30 mouse cellular contexts compared by ENCODE assay signal in genomic region chr3:63563057-63563456, GRCm38 (mm10).
DNase-seq lines count a peak whose midpoint lies in the region; ATAC-seq and TF ChIP-seq lines count a peak whose summit lies in the region.
"Had no signal": no experiment of that assay in that cellular context is flagged by ENCODE, and none has a peak within 500 bp of the region (broad histone marks: within the 10 kb centered on the region; RNA-seq: fewer than 3 reads in every experiment).

No protein-coding gene starts in this region.

- H3K9ac ChIP-seq in intestine, embryonic 14.5 days (ENCODE audit: low read length), result no peak overlapping the region
- no peak overlapping the region for H3K9ac ChIP-seq in intestine, postnatal 0 days (ENCODE audit: low read depth, low read length)
- no peak overlapping the region for H3K9ac ChIP-seq in midbrain, embryonic 11.5 days (ENCODE audit: low read length)
- no peak overlapping the region for H3K9ac ChIP-seq in midbrain, postnatal 0 days (replicated peaks; ENCODE audit: low read length, poor library complexity, severe bottlenecking)
- H3K9ac ChIP-seq: embryonic facial prominence, embryonic 12.5 days; embryonic facial prominence, embryonic 15.5 days; forebrain, embryonic 12.5 days; forebrain, embryonic 15.5 days; heart, embryonic 12.5 days; heart, embryonic 15.5 days; hindbrain, embryonic 13.5 days had no signal

- no peak overlapping the region for H3K27ac ChIP-seq in intestine, embryonic 14.5 days (ENCODE audit: low read depth)
- no peak overlapping the region for H3K27ac ChIP-seq in intestine, postnatal 0 days (ENCODE audit: low read depth, low read length)
- H3K27ac ChIP-seq in midbrain, embryonic 11.5 days (ENCODE audit: low read depth, low read length), result no peak overlapping the region
- H3K27ac ChIP-seq in midbrain, postnatal 0 days (ENCODE audit: low read depth, low read length), result no peak overlapping the region
- H3K27ac ChIP-seq in embryonic fibroblast, embryonic 13.5 days (ENCODE audit: insufficient read depth, low read length), result peak overlapping the region; percentile 97
- H3K27ac ChIP-seq: embryonic facial prominence, embryonic 12.5 days; embryonic facial prominence, embryonic 15.5 days; forebrain, embryonic 12.5 days; forebrain, embryonic 15.5 days; heart, embryonic 15.5 days; hindbrain, embryonic 10.5 days; hindbrain, embryonic 13.5 days had no signal

- intact Hi-C loops in left cerebral cortex, postnatal 4 days (cut with DNase I), result no loop called here

- no peaks in the 10 kb centered on the region for H3K4me1 ChIP-seq in intestine, embryonic 14.5 days (replicated peaks; ENCODE audit: control insufficient read depth, insufficient read depth, low read length)
- H3K4me1 ChIP-seq in intestine, postnatal 0 days (replicated peaks; ENCODE audit: control insufficient read depth, insufficient read depth, low read length), result no peaks in the 10 kb centered on the region
- H3K4me1 ChIP-seq in midbrain, embryonic 11.5 days (ENCODE audit: control insufficient read depth, insufficient read depth, low read length), result 0 out of 2 replicates have a peak, but pooled peaks cover 2% of the 10 kb centered on the region
- H3K4me1 ChIP-seq in midbrain, postnatal 0 days (ENCODE audit: insufficient read depth, low read length), result no peaks in the 10 kb centered on the region
- peaks cover 9% of the 10 kb centered on the region; the same call in 1 of the 2 replicates for H3K4me1 ChIP-seq in embryonic fibroblast, embryonic 13.5 days (ENCODE audit: control insufficient read depth, insufficient read depth, low read length)
- H3K4me1 ChIP-seq: embryonic facial prominence, embryonic 15.5 days; forebrain, embryonic 15.5 days; heart, embryonic 12.5 days; heart, embryonic 15.5 days; hindbrain, embryonic 10.5 days; hindbrain, embryonic 13.5 days had no signal

- H3K4me2 ChIP-seq in intestine, embryonic 14.5 days (ENCODE audit: low read length), result no peak overlapping the region
- H3K4me2 ChIP-seq in intestine, postnatal 0 days (replicated peaks; ENCODE audit: low read depth), result no peak overlapping the region
- H3K4me2 ChIP-seq in midbrain, embryonic 11.5 days, result no peak overlapping the region
- no peak overlapping the region for H3K4me2 ChIP-seq in midbrain, postnatal 0 days (ENCODE audit: low read depth, low read length, poor library complexity, severe bottlenecking)
- H3K4me2 ChIP-seq: embryonic facial prominence, embryonic 12.5 days; embryonic facial prominence, embryonic 15.5 days; forebrain, embryonic 12.5 days; forebrain, embryonic 15.5 days; heart, embryonic 12.5 days; heart, embryonic 15.5 days; hindbrain, embryonic 13.5 days had no signal

- 75% methylated on average over 1 of the region's 1 CpGs for WGBS in intestine, embryonic 14.5 days
- WGBS in intestine, postnatal 0 days, result 68% methylated on average over 1 of the region's 1 CpGs
- 78% methylated on average over 1 of the region's 1 CpGs for WGBS in midbrain, embryonic 11.5 days
- whole genome bisulfite sequencing in midbrain, postnatal 0 days, result 92% methylated on average over 1 of the region's 1 CpGs

- no peak overlapping the region for H3K4me3 ChIP-seq in intestine, embryonic 14.5 days (ENCODE audit: low read depth, low read length)
- H3K4me3 ChIP-seq in intestine, postnatal 0 days (ENCODE audit: low read depth, low read length), result no peak overlapping the region
- no peak overlapping the region for H3K4me3 ChIP-seq in midbrain, embryonic 11.5 days (ENCODE audit: low read depth, low read length)
- no peak overlapping the region for H3K4me3 ChIP-seq in midbrain, postnatal 0 days (ENCODE audit: low read depth, low read length)
- H3K4me3 ChIP-seq in embryonic fibroblast, embryonic 13.5 days (ENCODE audit: insufficient read depth, low read length), result no peak overlapping the region
- H3K4me3 ChIP-seq: embryonic facial prominence, embryonic 12.5 days; embryonic facial prominence, embryonic 15.5 days; erythroblast, embryonic 14.5 days; forebrain, embryonic 12.5 days; forebrain, embryonic 15.5 days; heart, embryonic 12.5 days; heart, embryonic 15.5 days; hindbrain, embryonic 10.5 days; hindbrain, embryonic 13.5 days had no signal

- no peaks in the 10 kb centered on the region for H3K36me3 ChIP-seq in intestine, embryonic 14.5 days (ENCODE audit: control insufficient read depth, insufficient read depth, low read length)
- no peaks in the 10 kb centered on the region for H3K36me3 ChIP-seq in intestine, postnatal 0 days (ENCODE audit: control insufficient read depth, insufficient read depth)
- H3K36me3 ChIP-seq in midbrain, embryonic 11.5 days (ENCODE audit: control insufficient read depth, insufficient read depth, low read length), result no peaks in the 10 kb centered on the region
- H3K36me3 ChIP-seq in midbrain, postnatal 0 days (ENCODE audit: insufficient read depth, low read length), result no peaks in the 10 kb centered on the region
- H3K36me3 ChIP-seq: embryonic facial prominence, embryonic 12.5 days; embryonic facial prominence, embryonic 15.5 days; forebrain, embryonic 12.5 days; forebrain, embryonic 15.5 days; G1E; heart, embryonic 12.5 days; heart, embryonic 15.5 days; hindbrain, embryonic 10.5 days; hindbrain, embryonic 13.5 days had no signal

- H3K9me3 ChIP-seq in intestine, embryonic 14.5 days (ENCODE audit: control insufficient read depth, low read length), result no peaks in the 10 kb centered on the region
- no peaks in the 10 kb centered on the region for H3K9me3 ChIP-seq in intestine, postnatal 0 days (ENCODE audit: control insufficient read depth)
- no peaks in the 10 kb centered on the region for H3K9me3 ChIP-seq in midbrain, embryonic 11.5 days (ENCODE audit: control insufficient read depth, low read length)
- H3K9me3 ChIP-seq in midbrain, postnatal 0 days (ENCODE audit: low read length), result no peaks in the 10 kb centered on the region
- H3K9me3 ChIP-seq: embryonic facial prominence, embryonic 12.5 days; embryonic facial prominence, embryonic 15.5 days; forebrain, embryonic 12.5 days; forebrain, embryonic 15.5 days; G1E; heart, embryonic 15.5 days; hindbrain, embryonic 10.5 days; hindbrain, embryonic 13.5 days had no signal

- no peaks in the 10 kb centered on the region for H3K27me3 ChIP-seq in intestine, embryonic 14.5 days (replicated peaks; ENCODE audit: control insufficient read depth, insufficient read depth, low read length)
- no peaks in the 10 kb centered on the region for H3K27me3 ChIP-seq in intestine, postnatal 0 days (replicated peaks; ENCODE audit: control insufficient read depth, insufficient read depth, low read length)
- H3K27me3 ChIP-seq in midbrain, embryonic 11.5 days (ENCODE audit: control insufficient read depth, insufficient read depth, low read length), result no peaks in the 10 kb centered on the region
- H3K27me3 ChIP-seq in midbrain, postnatal 0 days (ENCODE audit: insufficient read depth, low read length), result no peaks in the 10 kb centered on the region
- H3K27me3 ChIP-seq: CH12.LX; embryonic facial prominence, embryonic 12.5 days; embryonic facial prominence, embryonic 15.5 days; forebrain, embryonic 12.5 days; forebrain, embryonic 15.5 days; heart, embryonic 12.5 days; heart, embryonic 15.5 days; hindbrain, embryonic 13.5 days had no signal

- no peak for TF ChIP-seq CTCF in intestine, postnatal 0 days (IDR thresholded peaks at IDR 0.05; ENCODE audit: low read depth)
- TF ChIP-seq CTCF in midbrain, postnatal 0 days (IDR thresholded peaks at IDR 0.05), result no peak
- TF ChIP-seq CTCF in embryonic fibroblast, embryonic 13.5 days (IDR thresholded peaks at IDR 0.05; ENCODE audit: borderline replicate concordance, insufficient read depth, low read length), result no peak

- ATAC-seq in intestine, embryonic 14.5 days (replicated peaks; ENCODE audit: low FRiP score, low TSS enrichment, low read depth), result 0 out of 2 replicates have a peak, but pooled peaks have one; percentile 40
- no peak for ATAC-seq in intestine, postnatal 0 days
- 0 out of 2 replicates have a peak, but pooled peaks have one; percentile 40 for ATAC-seq in midbrain, embryonic 11.5 days (ENCODE audit: low FRiP score)
- ATAC-seq in midbrain, postnatal 0 days (ENCODE audit: low FRiP score), result no peak
- ATAC-seq: forebrain, embryonic 15.5 days; hindbrain, embryonic 16.5 days had no signal

- TF ChIP-seq POLR2A in embryonic fibroblast, embryonic 13.5 days (IDR thresholded peaks at IDR 0.05; ENCODE audit: low read depth, low read length), result no peak

- DNase-seq in intestine, embryonic 14.5 days (ENCODE audit: low spot score), result no peak
- no peak for DNase-seq in midbrain, embryonic 11.5 days (ENCODE audit: low spot score, missing footprints)
- no peak for DNase-seq in midbrain, postnatal 0 days (ENCODE audit: low spot score)
- no peak for DNase-seq in urinary bladder, postnatal 10 days (ENCODE audit: low spot score)
- DNase-seq in spleen, adult 12 weeks (ENCODE audit: low spot score), result no peak
- DNase-seq in left cerebral cortex, postnatal 4 days, result no peak
- DNase-seq: adrenal gland, postnatal 10 days; adrenal gland, postnatal 36 days; B cell, adult 2 months; cerebellum, adult 18-20 months; cerebellum, adult 9-10 months; cerebellum, postnatal 14 days; gastrocnemius, postnatal 25 days; heart, adult 18-20 months; heart, postnatal 10 days; heart, postnatal 36 days had no signal

Comparison
In these comparisons a context has a peak if more than half of its experiments do, and no peak if none do; other contexts are left out.
1. ATAC-seq: peak in intestine, embryonic 14.5 days (single experiment) and midbrain, embryonic 11.5 days (single experiment); none in intestine, postnatal 0 days (single experiment) and midbrain, postnatal 0 days (single experiment).